In genomic region chr8:84104697-84105609, GRCm38 (mm10) we compare ENCODE assay signal across 8 mouse cellular contexts. TPM values are rescaled to one million over a fixed set of nuclear protein-coding genes. Genes with fewer than 3 reads are reported as not detected.
DNase-seq lines count a peak whose midpoint lies in the region; ATAC-seq and TF ChIP-seq lines count a peak whose summit lies in the region.

Dcaf15 (minus strand) TSS chr8:84104768.

- no peaks in the 10 kb centered on the region for H3K27me3 ChIP-seq in hindbrain, embryonic 10.5 days (ENCODE audit: insufficient read depth, poor library complexity, severe bottlenecking)
- H3K27me3 ChIP-seq in lung, postnatal 0 days (replicated peaks; ENCODE audit: insufficient read depth, low read length): no peaks in the 10 kb centered on the region

- no peak for TF ChIP-seq EP300 in lung, postnatal 0 days (IDR thresholded peaks at IDR 0.05)

- 0 out of 2 replicates have a peak, but pooled peaks cover 3% of the 10 kb centered on the region for H3K9me3 ChIP-seq in hindbrain, embryonic 10.5 days
- no peaks in the 10 kb centered on the region for H3K9me3 ChIP-seq in lung, postnatal 0 days (ENCODE audit: low read length)

- H3K4me2 ChIP-seq in lung, postnatal 0 days (replicated peaks; ENCODE audit: low read depth, low read length): peak within 1 kb of the TSS; percentile 71

- H3K4me3 ChIP-seq in hindbrain, embryonic 10.5 days: peak within 1 kb of the TSS; percentile 79
- H3K4me3 ChIP-seq in lung, postnatal 0 days (ENCODE audit: low read depth, low read length): peak within 1 kb of the TSS; percentile 74

- no peak for TF ChIP-seq CTCF in lung, postnatal 0 days (IDR thresholded peaks at IDR 0.05)

- DNase-seq in MN1 (ENCODE audit: low spot score): peak; percentile 100
- peak; percentile 100 for DNase-seq in cerebellum, adult 9-10 months
- peak; percentile 99 for DNase-seq in hindbrain, embryonic 10.5 days (ENCODE audit: low spot score)
- peak; percentile 99 for DNase-seq in layer of hippocampus, adult 9-11 months
- peak; percentile 99 for DNase-seq in lung, postnatal 0 days (ENCODE audit: low spot score)
- DNase-seq in ovary, postnatal 14 days (ENCODE audit: low spot score): peak; percentile 94
- DNase-seq in thymus, postnatal 14 days: peak; percentile 99

- peak; percentile 99 for ATAC-seq in frontal cortex, adult (ENCODE audit: low TSS enrichment)
- peak; percentile 97 for ATAC-seq in lung, postnatal 0 days

- H3K4me1 ChIP-seq in hindbrain, embryonic 10.5 days (replicated peaks): peaks cover 35% of the 10 kb centered on the region
- peaks cover 5% of the 10 kb centered on the region; the same call in 1 of the 2 replicates for H3K4me1 ChIP-seq in lung, postnatal 0 days (ENCODE audit: insufficient read depth, low read depth, low read length)

- WGBS in hindbrain, embryonic 10.5 days: 8% methylated on average over 42 of the region's 42 CpGs
- WGBS in lung, postnatal 0 days: 6% methylated on average over 41 of the region's 42 CpGs

- peak within 1 kb of the TSS; percentile 77 for H3K9ac ChIP-seq in lung, postnatal 0 days (replicated peaks; ENCODE audit: low read depth)

- peak within 1 kb of the TSS; percentile 99 for H3K27ac ChIP-seq in hindbrain, embryonic 10.5 days
- H3K27ac ChIP-seq in lung, postnatal 0 days (ENCODE audit: low read length): peak within 1 kb of the TSS; percentile 64

- peaks cover 27% of the 10 kb centered on the region for H3K36me3 ChIP-seq in hindbrain, embryonic 10.5 days
- H3K36me3 ChIP-seq in lung, postnatal 0 days (ENCODE audit: insufficient read depth, low read length): no peaks in the 10 kb centered on the region

RNA-seq across cellular contexts. Expression of gene Dcaf15, which starts in this region (rescaled TPM):
- polyA plus RNA-seq in hindbrain, embryonic 10.5 days (2016; fragmentation: Nextera tagmentation; extraction: Ambion mirVana): 16.7 and 19.2 TPM in 2 replicates
- polyA plus RNA-seq in lung, postnatal 0 days (2015; fragmentation: Nextera tagmentation; extraction: Ambion mirVana): 5.1 TPM in 2 replicates

Comparison
In these comparisons a context has a peak if more than half of its experiments do, and no peak if none do; other contexts are left out.
1. Peak in every context shown above with its lines: DNase-seq, ATAC-seq, H3K4me3 ChIP-seq and H3K27ac ChIP-seq.